Mouse (Mus musculus) lung, embryonic 16.5 days (tissue): ENCODE measurements around the gene Tvp23b. TPM values are rescaled to one million over a fixed set of nuclear protein-coding genes. Genes with fewer than 3 reads are reported as not detected.
A peak's percentile ranks its signal among the peaks of the same experiment; 100 is the strongest.

Experiments used
- ATAC-seq: fragments of 200-750 bp; cut with Nextera tagmentation; 2 replicates; pipeline ENCODE4 v1.8.0; 2017; ENCODE audit warnings: low read depth, mild to moderate bottlenecking, moderate library complexity
- H3K27ac ChIP-seq: fragments of 300-500 bp; sonication (generic); 2 replicates; pipeline ENCODE4 v1.5.1; 2014; ENCODE audit warnings: mild to moderate bottlenecking, control low read depth, low read length
- H3K27me3 ChIP-seq: fragments of 300-500 bp; sonication (generic); 2 replicates; pipeline ENCODE4 v1.6.1; 2014; ENCODE audit warnings: low read depth, low read length, mixed read lengths; ENCODE audit not compliant: control insufficient read depth, insufficient read depth
- H3K36me3 ChIP-seq: fragments of 300-500 bp; sonication (generic); 2 replicates; pipeline ENCODE4 v1.6.1; 2014; ENCODE audit warnings: low read length; ENCODE audit not compliant: control insufficient read depth, insufficient read depth
- H3K4me1 ChIP-seq: fragments of 300-500 bp; sonication (generic); replicated peaks from 2 replicates; pipeline ENCODE4 v1.6.1; 2014; ENCODE audit warnings: low read length, mixed read lengths; ENCODE audit not compliant: control insufficient read depth, insufficient read depth
- H3K4me2 ChIP-seq: fragments of 300-500 bp; sonication (generic); 2 replicates; pipeline ENCODE4 v1.6.1; 2014; ENCODE audit warnings: low read depth, low read length, control low read depth
- H3K4me3 ChIP-seq: fragments of 300-500 bp; sonication (generic); 2 replicates; pipeline ENCODE4 v1.5.1; 2014; ENCODE audit warnings: mild to moderate bottlenecking, low read length, control low read depth
- H3K9ac ChIP-seq: fragments of 300-500 bp; sonication (generic); 2 replicates; pipeline ENCODE4 v1.6.1; 2014; ENCODE audit warnings: low read length, control low read depth
- H3K9me3 ChIP-seq: fragments of 300-500 bp; sonication (generic); 2 replicates; pipeline ENCODE4 v1.6.1; 2016; ENCODE audit warnings: low read length; ENCODE audit not compliant: control insufficient read depth
- WGBS: fragments of 180-500 bp; shearing (Covaris S2); extraction: QIAGEN DNeasy Blood & Tissue Kit; methylation state at CpG from one replicate; pipeline ENCODE4 v1.1.7; 2014; 5-methylcytosine and 5-hydroxymethylcytosine counted together
- polyA plus RNA-seq: library from polyadenylated mRNA; unstranded; fragments of >200 nt; fragmentation: Nextera tagmentation; extraction: Ambion mirVana; gene quantifications from 2 replicates; pipeline ENCODE4 v1.2.1, GENCODE M21; 2015

Tvp23b gene
- polyA plus RNA-seq, 1 experiment from 2014 or later: 79.5 TPM

- H3K4me1 ChIP-seq: peaks cover 18% of the 10 kb centered on the region
- no peak overlapping the region for H3K27ac ChIP-seq
- H3K36me3 ChIP-seq: no peaks in the 10 kb centered on the region
- H3K27me3 ChIP-seq: no peaks in the 10 kb centered on the region
- WGBS: 90% methylated on average over 2 of the region's 2 CpGs
- ATAC-seq: no peak
- no peak overlapping the region for H3K4me3 ChIP-seq
- H3K9me3 ChIP-seq: no peaks in the 10 kb centered on the region
- H3K9ac ChIP-seq: no peak overlapping the region
- no peak overlapping the region for H3K4me2 ChIP-seq
Measured at GRCm38 (mm10) chr11:62913141-62913540, 33.9 kb downstream of the Tvp23b start.

DNA sequence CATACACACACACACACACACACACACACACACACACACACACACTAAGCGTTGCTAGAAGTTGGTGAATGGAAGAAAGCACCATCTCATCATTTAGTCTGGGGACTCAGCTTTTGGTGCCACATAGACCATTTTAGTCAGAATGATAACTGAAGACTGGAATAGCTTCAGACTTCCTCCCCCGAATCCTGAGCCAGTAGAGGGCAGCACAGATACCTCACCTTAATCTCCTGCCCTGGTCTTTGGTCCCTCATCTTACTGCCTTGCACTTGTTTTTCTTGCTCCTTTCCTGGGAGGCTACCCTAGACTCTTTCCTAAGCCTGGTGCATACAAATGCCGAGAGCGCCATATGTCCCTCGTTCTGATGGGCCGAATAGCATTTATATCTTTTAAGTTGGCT is 35.3 kb downstream of the Tvp23b start:
- H3K36me3 ChIP-seq: no peaks in the 10 kb centered on the region
- WGBS: 51% methylated on average over 6 of the region's 6 CpGs
- H3K27me3 ChIP-seq: no peaks in the 10 kb centered on the region
- H3K4me2 ChIP-seq: no peak overlapping the region
- no peak overlapping the region for H3K27ac ChIP-seq
- H3K4me1 ChIP-seq: peaks cover 18% of the 10 kb centered on the region
- no peak for ATAC-seq
- no peaks in the 10 kb centered on the region; the same call in 1 of the 2 replicates for H3K9me3 ChIP-seq
- no peak overlapping the region for H3K4me3 ChIP-seq
- H3K9ac ChIP-seq: no peak overlapping the region

DNA sequence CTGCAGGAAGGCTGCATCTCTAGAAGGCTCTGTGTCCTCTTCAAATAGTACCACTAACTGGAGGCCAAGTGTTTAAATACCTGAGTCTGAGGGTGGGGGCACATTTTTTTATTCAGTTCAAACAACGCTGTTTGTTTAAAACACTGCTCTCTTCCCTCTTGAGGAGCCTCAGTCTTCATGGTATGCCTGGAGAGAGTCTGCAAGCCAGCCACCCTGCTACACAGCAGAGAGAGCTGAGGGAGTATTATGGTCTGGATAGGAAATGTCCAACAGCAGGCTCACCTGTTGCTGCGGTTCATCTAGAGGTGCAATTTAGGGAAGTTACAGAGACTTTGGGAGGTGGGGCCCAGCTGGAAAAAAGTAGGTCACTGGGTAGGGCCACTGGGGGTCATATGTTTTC is 36.2 kb downstream of the Tvp23b start:
- 44% methylated on average over 2 of the region's 2 CpGs for WGBS
- H3K4me3 ChIP-seq: no peak overlapping the region
- ATAC-seq: peak; percentile 83
- H3K27me3 ChIP-seq: no peaks in the 10 kb centered on the region
- no peak overlapping the region for H3K9ac ChIP-seq
- no peak overlapping the region for H3K4me2 ChIP-seq
- no peaks in the 10 kb centered on the region for H3K36me3 ChIP-seq
- H3K27ac ChIP-seq: peak overlapping the region; percentile 39; the same call in 1 of the 2 replicates
- H3K4me1 ChIP-seq: peaks cover 18% of the 10 kb centered on the region
- no peaks in the 10 kb centered on the region; the same call in 1 of the 2 replicates for H3K9me3 ChIP-seq

DNA sequence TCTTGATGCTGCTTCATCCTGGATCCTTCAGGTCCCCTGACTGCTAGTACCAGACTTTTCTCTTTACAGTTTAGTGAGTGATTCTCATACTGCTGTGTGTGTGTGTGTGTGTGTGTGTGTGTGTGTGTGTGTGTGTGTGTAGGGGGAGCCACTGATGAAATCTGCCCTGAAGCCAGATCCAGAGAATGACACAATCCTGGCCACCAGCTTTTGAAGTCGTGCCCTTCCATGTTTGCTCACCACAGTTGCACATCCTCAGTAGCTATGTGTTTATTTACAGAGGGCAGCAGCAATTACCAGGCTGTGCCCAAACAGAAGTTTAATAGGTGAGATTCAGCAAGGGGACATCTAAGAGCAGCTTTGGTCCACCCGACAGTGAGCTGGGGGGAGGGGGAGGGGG is 37.5 kb downstream of the Tvp23b start:
- H3K4me2 ChIP-seq: no peak overlapping the region
- H3K4me3 ChIP-seq: no peak overlapping the region
- no peak for ATAC-seq
- no peak overlapping the region for H3K9ac ChIP-seq
- no peaks in the 10 kb centered on the region for H3K27me3 ChIP-seq
- 8% methylated on average over 2 of the region's 2 CpGs for WGBS
- no peaks in the 10 kb centered on the region for H3K36me3 ChIP-seq
- H3K9me3 ChIP-seq: no peaks in the 10 kb centered on the region; the same call in 1 of the 2 replicates
- H3K27ac ChIP-seq: no peak overlapping the region
- H3K4me1 ChIP-seq: peaks cover 20% of the 10 kb centered on the region

GRCm38 (mm10) chr11:62919946-62920742 is 40.9 kb downstream of the Tvp23b start:
- Histone ChIP-seq H3K4me2 (peak overlapping the region; percentile 50), H3K4me1 (peaks cover 19% of the 10 kb centered on the region), H3K27me3 (no peaks in the 10 kb centered on the region), H3K9me3 (no peaks in the 10 kb centered on the region; the same call in 1 of the 2 replicates), H3K36me3 (no peaks in the 10 kb centered on the region), H3K27ac (peak overlapping the region; percentile 17; the same call in 1 of the 2 replicates), H3K9ac (no peak overlapping the region), H3K4me3 (no peak overlapping the region)
- WGBS: 55% methylated on average over 6 of the region's 6 CpGs
- ATAC-seq: no peak

DNA sequence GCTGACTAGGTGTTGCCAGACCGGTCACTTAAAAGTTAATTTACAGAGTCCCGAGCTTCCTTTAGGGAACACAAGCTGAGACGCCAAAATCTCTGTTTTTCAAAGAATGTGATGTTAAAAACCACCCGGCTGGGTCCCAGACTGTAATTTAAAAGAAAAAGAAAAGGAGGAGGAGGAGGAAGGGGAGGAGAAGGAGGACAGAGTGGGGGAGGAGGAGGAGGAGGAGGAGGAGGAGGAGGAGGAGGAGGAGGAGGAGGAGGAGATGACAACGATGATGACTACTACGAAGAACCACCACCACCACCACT is 41.4 kb downstream of the Tvp23b start:
- Histone ChIP-seq H3K9ac (no peak overlapping the region), H3K9me3 (no peaks in the 10 kb centered on the region; the same call in 1 of the 2 replicates), H3K4me3 (peak overlapping the region; percentile 35), H3K4me1 (peaks cover 19% of the 10 kb centered on the region), H3K27ac (peak overlapping the region; percentile 17; the same call in 1 of the 2 replicates), H3K27me3 (no peaks in the 10 kb centered on the region), H3K36me3 (no peaks in the 10 kb centered on the region), H3K4me2 (peak overlapping the region; percentile 50)
- 13% methylated on average over 6 of the region's 6 CpGs for WGBS
- peak; percentile 0; the same call in 1 of the 2 replicates for ATAC-seq

GRCm38 (mm10) chr11:62921052-62921977 is 42.1 kb downstream of the Tvp23b start:
- ATAC-seq: peak; percentile 90

GRCm38 (mm10) chr11:62924091-62924761 is 45.0 kb downstream of the Tvp23b start:
- no peak overlapping the region for H3K4me3 ChIP-seq
- peaks cover 9% of the 10 kb centered on the region for H3K4me1 ChIP-seq
- no peak overlapping the region for H3K9ac ChIP-seq
- no peak overlapping the region for H3K4me2 ChIP-seq
- H3K36me3 ChIP-seq: no peaks in the 10 kb centered on the region
- peak overlapping the region; percentile 31; the same call in 1 of the 2 replicates for H3K27ac ChIP-seq
- no peak for ATAC-seq
- 46% methylated on average over 6 of the region's 6 CpGs for WGBS
- H3K9me3 ChIP-seq: no peaks in the 10 kb centered on the region; the same call in 1 of the 2 replicates
- no peaks in the 10 kb centered on the region for H3K27me3 ChIP-seq

More at GRCm38 (mm10) chr11:62921052-62921977, 42.1 kb downstream of the Tvp23b start:
- peak overlapping the region; percentile 50 for H3K4me2 ChIP-seq
- H3K4me3 ChIP-seq: peak overlapping the region; percentile 35
- 13% methylated on average over 25 of the region's 25 CpGs for WGBS
- peaks cover 15% of the 10 kb centered on the region for H3K4me1 ChIP-seq
- H3K27me3 ChIP-seq: no peaks in the 10 kb centered on the region
- no peaks in the 10 kb centered on the region; the same call in 1 of the 2 replicates for H3K9me3 ChIP-seq
- peak overlapping the region; percentile 95 for H3K27ac ChIP-seq
- peak overlapping the region; percentile 58 for H3K9ac ChIP-seq
- no peaks in the 10 kb centered on the region for H3K36me3 ChIP-seq
